Mouse (Mus musculus) frontal cortex, adult 2 months (tissue): Measurements from ENCODE around the gene Mettl7a1. TPM values are rescaled to one million over a fixed set of nuclear protein-coding genes. Genes with fewer than 3 reads are reported as not detected.
"Not testable (repeated sequence)": the region's sequence is repeated elsewhere in the genome, so short reads cannot be mapped to it uniquely, and the experiment has no call there.

Source experiments
- DNase-seq, 2 experiments: peaks; one replicate each; pipeline ENCODE4 v3.0.0; 2022; ENCODE audit warnings: low spot score in 1 of 2; ENCODE audit errors: extremely low spot score in 1 of 2
- polyA plus RNA-seq: library from polyadenylated mRNA; depleted of rRNA; stranded (reverse); fragments of >200 nt; gene quantifications from 2 replicates; pipeline ENCODE4 v1.2.3, GENCODE M21; 2012; rRNA removed

The Mettl7a1 gene
- polyA plus RNA-seq, 1 experiment = 26.3 TPM

DNA sequence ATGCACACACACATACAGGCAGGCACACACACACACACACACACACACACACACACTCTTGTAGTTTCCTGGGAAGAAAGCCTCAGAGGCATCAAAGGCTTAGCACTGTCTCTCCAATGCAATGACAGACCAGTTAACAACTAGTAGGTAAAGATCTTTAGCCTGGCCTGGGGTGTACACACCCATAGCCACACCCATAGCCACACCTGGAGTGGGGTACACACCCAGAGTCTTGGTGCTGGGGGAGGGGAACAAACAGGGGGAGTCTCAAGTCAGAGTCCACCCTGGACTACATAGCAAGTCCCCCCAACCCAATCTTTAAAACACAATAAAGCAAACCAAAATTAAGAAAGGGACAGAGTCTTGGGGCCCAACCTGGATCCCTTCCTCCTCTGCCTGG lies 33.4 kb downstream of the Mettl7a1 start:
- not testable (repeated sequence) for DNase-seq

DNA sequence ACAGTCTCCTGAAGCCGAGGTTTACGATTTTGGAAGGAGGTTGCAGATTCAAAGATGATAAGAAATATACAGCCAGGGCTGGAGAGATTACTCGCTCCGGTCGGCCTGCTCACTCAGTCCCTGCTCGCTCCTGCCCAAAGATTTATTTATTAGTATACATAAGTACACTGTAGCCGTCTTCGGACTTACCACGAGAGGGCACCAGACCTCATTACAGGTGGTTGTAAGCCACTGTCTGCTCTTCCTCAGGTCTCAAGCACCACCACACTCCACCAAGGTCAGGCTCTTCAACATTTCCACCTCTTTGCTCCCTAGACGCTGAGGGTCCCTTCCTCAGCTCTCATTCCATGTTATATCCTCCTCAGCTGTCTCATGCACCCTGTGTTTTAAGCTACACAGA lies 33.9 kb downstream of the Mettl7a1 start:
- DNase-seq = peak in 1 of 2 experiments; percentile 66

DNA sequence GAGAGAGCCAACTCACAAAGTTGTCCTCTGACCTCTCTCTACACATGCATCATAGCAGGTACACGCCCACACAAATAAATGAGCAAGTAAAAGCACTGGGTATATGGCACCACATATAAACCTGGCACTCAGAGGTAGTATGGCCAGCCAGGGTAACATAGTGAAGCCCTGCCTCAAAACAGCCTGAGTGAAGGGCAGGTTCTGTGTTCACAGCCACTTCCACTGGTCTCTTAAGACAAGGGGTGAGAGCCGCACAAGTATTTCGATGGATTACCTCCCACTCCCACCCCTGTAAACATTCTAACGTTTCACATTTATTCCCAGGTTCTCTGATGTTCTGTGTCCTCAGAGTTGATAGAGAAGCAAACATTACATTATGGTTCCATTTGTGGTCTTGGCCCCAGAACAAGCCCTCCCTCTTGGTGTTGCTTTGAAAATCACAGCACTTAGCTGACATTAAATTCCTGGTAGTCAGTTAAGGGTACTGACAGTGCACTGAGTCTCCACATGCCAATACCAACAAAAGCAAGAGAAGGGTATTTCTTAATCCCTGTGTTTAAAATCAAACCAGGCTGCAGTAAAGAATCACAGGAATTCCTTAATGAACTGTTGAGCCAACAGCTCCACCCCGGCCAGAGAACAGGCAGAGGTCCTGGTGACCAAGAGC lies 37.5 kb downstream of the Mettl7a1 start:
- not testable (repeated sequence) for DNase-seq

DNA sequence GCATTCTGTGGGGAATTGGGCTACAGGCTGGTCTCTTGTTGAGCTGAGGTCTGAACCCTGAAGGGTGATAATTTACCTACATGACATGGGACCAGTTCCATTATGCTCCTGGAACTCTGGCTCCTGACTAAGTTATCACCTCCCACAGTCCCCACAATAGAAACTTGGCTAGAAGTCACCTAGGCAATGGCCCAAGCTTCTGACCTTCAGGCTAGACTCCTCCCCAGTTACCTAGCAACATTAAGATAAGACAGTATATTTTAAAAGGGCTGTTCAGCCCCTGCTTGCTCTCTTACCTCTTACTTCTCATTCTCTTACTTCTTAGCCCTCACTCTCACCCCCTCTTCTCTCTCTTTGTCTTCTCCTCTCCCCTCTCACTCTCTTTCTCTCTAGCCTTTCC lies 41.5 kb downstream of the Mettl7a1 start:
- no peak for DNase-seq

DNA sequence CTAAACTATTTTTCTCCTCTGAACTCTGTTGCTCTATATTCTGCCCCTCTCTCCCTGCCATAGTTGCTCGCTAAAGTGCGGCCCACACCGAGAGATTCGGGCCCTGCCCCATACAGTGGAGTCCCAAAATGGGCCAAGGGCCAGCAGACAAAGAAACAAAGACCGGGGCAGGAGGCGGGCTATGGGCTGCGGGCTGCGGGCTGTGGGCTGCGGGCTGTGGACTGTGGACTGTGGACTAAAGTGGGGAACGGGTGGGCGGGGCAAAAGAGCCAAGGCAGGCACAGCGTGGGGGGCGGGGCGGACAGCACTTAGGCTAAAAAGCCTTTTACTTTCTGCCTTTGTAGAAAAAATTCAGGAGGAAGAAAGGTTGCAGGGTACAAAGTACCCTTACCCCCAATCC lies 42.8 kb downstream of the Mettl7a1 start:
- no peak for DNase-seq

DNA sequence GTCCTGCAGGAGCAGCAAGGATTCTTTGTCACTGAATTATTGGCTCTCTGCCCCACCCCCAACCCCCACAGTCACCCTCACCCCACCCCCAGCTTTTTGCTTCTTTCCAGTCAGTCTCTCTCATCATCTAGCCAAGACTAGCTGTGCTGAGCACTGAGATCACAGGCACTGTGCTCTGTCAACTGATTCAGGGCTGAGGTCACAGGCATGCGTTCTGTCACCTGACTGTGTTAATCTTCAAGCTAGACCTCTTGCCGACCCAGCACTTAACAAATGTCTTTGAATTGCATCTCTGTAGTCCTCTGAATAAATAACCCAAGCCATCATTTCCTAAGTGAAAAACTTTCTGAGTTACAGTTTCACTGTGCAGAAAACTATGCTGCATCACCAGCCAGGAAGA lies 45.6 kb downstream of the Mettl7a1 start:
- DNase-seq = no peak

DNA sequence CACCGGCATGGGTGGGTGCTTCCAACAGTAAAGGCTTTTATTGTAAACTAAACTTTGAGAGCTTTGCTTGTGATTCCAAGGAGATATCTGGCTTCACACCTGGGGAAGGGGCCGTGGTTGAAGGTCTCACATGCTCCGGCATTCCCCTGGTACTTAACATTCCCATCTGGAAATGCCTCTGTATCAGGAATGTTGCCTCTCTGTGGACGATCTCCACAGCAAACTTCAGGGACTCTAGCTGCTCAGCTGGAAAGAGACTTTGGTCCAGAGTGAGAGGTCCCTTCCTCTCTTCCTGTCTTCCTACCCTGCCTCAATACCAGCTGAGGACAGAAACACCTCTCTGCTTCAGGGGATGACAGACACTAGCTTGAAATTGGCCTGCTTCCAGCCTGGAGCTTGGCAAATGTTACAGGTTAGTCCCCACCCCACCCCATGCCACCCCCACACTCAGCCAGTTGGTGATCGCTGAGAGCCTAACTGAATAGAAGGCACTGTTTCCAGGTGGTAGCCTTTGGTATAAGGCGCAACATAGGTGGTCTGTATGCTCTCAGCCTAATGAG lies 47.6 kb downstream of the Mettl7a1 start:
- no peak for DNase-seq

DNA sequence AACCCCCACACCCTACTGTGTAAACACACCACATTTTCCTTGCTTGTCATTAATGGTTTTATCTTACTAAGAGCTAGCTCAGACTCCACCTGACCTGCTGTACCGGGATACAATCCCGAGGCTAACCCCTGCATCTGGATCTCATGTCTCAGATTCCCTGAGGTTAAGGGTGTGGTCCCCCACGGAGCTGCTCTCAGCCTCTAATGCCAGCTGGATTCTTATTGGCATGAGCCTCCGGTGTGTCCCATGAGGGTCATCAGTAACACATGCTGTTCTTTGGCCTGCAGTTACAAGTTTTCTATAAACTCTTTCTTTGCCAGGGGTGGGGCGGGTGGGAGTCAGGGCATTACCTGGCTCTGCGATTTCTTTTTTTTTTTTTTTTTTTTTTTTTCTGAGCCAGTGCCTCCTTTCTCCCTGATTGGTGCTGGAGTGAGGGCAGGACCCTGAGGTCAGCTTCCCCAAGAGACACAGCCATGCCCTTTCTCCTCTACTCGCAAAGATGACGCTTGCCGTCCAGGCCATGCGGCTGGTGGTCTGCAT lies 48.8 kb downstream of the Mettl7a1 start, which contains the start of the genes Methig1 and Mettl7a2:
Gene Methig1 (plus strand): TSS at position 439 of the 540 bp plus-strand sequence.
Gene Mettl7a2 (plus strand): TSS at position 490 of the 540 bp plus-strand sequence.
- no peak for DNase-seq

DNA sequence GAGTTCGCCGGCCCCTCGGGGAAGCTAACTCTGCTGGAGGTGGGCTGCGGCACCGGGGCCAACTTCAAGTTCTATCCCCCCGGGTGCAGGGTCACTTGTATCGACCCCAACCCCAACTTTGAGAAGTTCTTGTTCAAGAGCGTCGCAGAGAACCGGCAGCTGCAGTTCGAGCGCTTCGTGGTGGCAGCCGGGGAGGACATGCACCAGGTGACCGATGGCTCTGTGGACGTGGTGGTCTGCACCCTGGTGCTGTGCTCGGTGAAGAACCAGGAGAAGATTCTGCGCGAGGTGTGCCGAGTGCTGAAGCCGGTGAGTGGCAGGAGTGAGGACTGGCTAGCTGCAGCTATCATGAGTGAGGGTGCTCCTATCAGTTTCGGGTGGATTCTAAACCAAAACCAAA lies 49.5 kb downstream of the Mettl7a1 start:
- not testable (repeated sequence) for DNase-seq

DNA sequence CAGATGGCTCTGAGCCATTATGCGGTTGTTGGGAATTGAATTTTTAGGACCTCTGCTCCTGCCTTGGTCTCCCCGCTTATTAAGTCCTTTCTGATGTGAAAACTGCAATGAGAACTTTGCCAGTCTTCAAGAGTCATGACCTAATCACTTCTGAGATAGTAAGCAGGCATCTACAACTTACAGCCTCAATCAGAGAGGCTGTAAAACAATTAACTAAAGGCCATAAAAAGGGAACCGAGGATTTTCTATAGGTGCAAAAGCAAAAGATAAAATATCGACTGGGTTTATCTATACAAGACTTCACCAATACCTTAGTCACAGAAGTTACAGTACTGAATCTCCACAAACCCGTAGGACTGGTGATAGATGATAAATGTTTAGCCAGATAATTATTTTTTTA lies 51.9 kb downstream of the Mettl7a1 start:
- no peak for DNase-seq

DNA sequence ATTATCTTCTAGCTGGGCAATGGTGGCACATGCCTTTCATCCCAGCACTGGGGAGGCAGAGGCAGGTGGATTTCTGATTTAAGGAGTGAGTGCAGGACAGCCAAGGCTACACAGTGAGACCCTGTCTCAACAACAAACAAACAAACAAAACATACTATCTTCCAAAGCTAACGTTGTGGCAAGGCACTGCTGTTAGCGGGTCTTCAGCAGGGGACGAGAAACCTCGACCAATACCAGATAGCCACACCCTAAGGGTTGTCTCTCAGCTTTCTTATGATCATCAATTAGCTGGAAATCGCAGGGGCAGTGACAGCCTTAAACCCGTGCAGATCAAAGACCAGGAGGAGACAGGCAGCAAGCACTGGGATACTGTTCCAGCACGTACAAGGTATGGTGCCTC lies 60.3 kb downstream of the Mettl7a1 start, which contains the start of gene Higd1c:
Gene Higd1c (plus strand): TSS at position 301 of the 400 bp plus-strand sequence.
- DNase-seq = no peak

DNA sequence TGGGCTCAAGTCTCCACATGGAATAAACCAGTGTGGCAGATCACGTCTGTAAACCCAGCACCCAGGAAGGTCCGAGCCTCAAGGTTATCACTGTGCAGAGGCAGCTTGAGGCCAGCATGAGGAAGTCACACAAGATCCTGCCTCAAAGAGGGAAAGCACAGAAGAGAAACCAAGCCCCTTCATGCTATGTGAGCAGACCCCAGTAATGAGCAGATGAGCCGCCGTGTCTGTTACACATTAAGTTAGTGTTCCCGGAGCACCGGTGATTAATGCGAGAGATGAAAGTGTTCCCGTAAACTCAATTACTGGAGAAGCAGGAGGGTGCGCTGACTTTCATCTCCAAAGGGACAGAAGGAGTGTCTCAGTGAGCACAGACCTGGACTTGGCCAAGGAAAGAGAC lies 62.0 kb downstream of the Mettl7a1 start:
- not testable (repeated sequence) for DNase-seq

DNA sequence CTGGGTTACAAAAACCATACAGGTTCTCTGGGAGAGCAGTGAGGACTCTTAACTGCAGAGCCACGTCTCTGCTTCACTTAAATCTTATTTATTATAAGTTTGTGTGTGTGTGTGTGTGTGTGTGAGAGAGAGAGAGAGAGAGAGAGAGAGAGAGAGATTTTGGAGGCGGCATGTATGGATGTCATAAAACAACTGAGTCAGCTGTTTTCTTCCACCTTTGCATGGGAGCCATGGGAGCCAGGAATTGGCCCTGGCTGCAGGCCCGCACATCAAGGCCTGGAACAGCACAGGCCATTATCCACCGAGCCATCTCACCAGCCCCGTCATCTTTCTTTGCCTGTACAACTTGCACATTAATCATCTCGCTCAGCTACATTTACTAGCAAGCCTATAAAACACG lies 63.2 kb downstream of the Mettl7a1 start:
- DNase-seq = no peak

DNA sequence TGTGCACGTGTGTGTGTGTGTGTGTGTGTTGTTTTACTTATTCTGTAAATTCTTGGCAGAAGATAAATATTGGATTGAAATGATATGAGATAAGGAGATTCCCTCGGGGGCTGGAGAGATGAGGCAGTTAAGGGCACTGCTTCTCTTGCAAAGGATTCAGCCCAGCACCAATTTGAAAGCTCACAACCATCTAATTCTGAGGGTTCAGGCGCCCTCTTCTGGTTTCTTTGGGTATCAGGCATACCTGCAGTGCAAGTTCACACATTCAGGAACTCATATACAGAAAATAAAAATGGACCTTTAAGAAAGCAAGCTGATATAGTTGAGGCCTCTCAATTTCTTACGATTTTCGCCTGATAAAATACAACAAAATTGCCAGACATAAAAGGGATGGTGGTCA lies 71.1 kb downstream of the Mettl7a1 start:
- peak; percentile 40 to 90 for DNase-seq

DNA sequence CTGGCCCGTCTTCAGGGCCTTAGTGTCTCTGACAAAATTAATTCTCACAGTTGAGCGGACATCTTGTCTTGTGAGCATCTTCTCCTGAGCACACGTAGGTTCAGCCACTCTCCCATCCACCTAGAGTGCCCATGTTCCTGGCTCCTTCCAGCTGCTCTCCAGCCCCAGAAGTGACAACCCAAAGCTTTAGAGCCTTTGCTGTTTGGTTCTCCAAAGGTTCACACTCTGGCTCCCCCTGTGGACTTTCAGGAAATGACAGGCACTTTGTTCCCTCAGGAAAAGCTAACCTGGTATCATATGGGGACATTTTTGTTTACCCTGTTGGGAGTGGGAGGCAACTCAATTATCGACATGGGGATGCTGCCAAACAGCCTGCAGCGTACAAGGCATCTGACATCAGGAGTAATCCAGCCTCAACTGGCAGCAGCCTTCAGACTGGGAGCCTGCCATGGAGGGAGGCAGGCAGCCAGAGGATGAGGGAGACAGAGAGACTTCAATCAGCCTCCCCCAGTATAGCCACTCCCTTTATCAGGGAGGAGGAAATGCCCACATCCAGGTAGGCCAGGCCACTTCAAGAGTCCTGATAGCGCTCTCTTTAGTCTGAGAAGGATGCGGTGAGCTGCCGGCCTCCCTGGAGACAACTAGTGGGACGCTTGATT lies 74.0 kb downstream of the Mettl7a1 start:
- peak in 1 of 2 experiments; percentile 17 for DNase-seq

Other genes with a start within 250 kb of the Mettl7a1 start
- 16.2 and 17.8 TPM in 2 replicates for gene Atf1, start 76.3 kb upstream of the Mettl7a1 start, polyA plus RNA-seq
- not detected in 2 replicates for gene Tmprss12, start 23.3 kb upstream of the Mettl7a1 start, polyA plus RNA-seq
- 0.34 and 0.44 TPM in 2 replicates for gene Mettl7a3, start 30.8 kb downstream of the Mettl7a1 start, polyA plus RNA-seq
- 0.11 TPM in 1 of 2 replicates, not detected in the other for gene Methig1, start 49.0 kb downstream of the Mettl7a1 start, polyA plus RNA-seq
- not detected in 2 replicates for gene Mettl7a2, start 49.1 kb downstream of the Mettl7a1 start, polyA plus RNA-seq
- not detected in 2 replicates for gene Higd1c, start 60.4 kb downstream of the Mettl7a1 start, polyA plus RNA-seq
- gene Gm5475, start 118.0 kb downstream of the Mettl7a1 start, polyA plus RNA-seq = 0.06 TPM in 1 of 2 replicates, not detected in the other
- 47.1 and 47.7 TPM in 2 replicates for gene Slc11a2, start 120.9 kb downstream of the Mettl7a1 start, polyA plus RNA-seq
- gene Letmd1, start 164.9 kb downstream of the Mettl7a1 start, polyA plus RNA-seq = 92.5 and 101 TPM in 2 replicates
- 23.9 and 24.1 TPM in 2 replicates for gene Csrnp2, start 191.3 kb downstream of the Mettl7a1 start, polyA plus RNA-seq
- 20.8 and 22.3 TPM in 2 replicates for gene Tfcp2, start 247.9 kb downstream of the Mettl7a1 start, polyA plus RNA-seq